Mouse (Mus musculus) heart, embryonic 16.5 days (tissue): ENCODE data around the gene Trpm1. TPM values are rescaled to one million over a fixed set of nuclear protein-coding genes. Genes with fewer than 3 reads are reported as not detected.

Source experiments
- ATAC-seq: fragments of 200-750 bp; cut with Nextera tagmentation; replicated peaks from 2 replicates; pipeline ENCODE4 v1.8.0; 2017; ENCODE audit warnings: moderate number of reproducible peaks; ENCODE audit not compliant: insufficient read depth, low FRiP score; ENCODE audit errors: extremely low read depth
- H3K27ac ChIP-seq: fragments of 300-500 bp; sonication (generic); 2 replicates; pipeline ENCODE4 v1.5.1; 2014; ENCODE audit warnings: mild to moderate bottlenecking, low read length, control low read depth, moderate library complexity
- H3K27me3 ChIP-seq: fragments of 300-500 bp; sonication (generic); 2 replicates; pipeline ENCODE4 v1.6.1; 2014; ENCODE audit warnings: low read length, mixed read lengths; ENCODE audit not compliant: control insufficient read depth, insufficient read depth
- H3K36me3 ChIP-seq: fragments of 300-500 bp; sonication (generic); 2 replicates; pipeline ENCODE4 v1.6.1; 2014; ENCODE audit not compliant: control insufficient read depth, insufficient read depth
- H3K4me1 ChIP-seq: fragments of 300-500 bp; sonication (generic); 2 replicates; pipeline ENCODE4 v1.6.1; 2014; ENCODE audit warnings: low read length, mixed read lengths; ENCODE audit not compliant: control insufficient read depth, insufficient read depth
- H3K4me2 ChIP-seq: fragments of 300-500 bp; sonication (generic); 2 replicates; pipeline ENCODE4 v1.6.1; 2014; ENCODE audit warnings: low read depth, mild to moderate bottlenecking, control low read depth, low read length
- H3K4me3 ChIP-seq: fragments of 300-500 bp; sonication (generic); 2 replicates; pipeline ENCODE4 v1.5.1; 2014; ENCODE audit warnings: mild to moderate bottlenecking, control low read depth, low read length
- H3K9ac ChIP-seq: fragments of 300-500 bp; sonication (generic); 2 replicates; pipeline ENCODE4 v1.6.1; 2014; ENCODE audit warnings: low read length, control low read depth
- H3K9me3 ChIP-seq: fragments of 300-500 bp; sonication (generic); replicated peaks from 2 replicates; pipeline ENCODE4 v1.6.1; 2016; ENCODE audit warnings: low read length; ENCODE audit not compliant: control insufficient read depth
- WGBS: fragments of 180-500 bp; shearing (Covaris S2); extraction: QIAGEN DNeasy Blood & Tissue Kit; methylation state at CpG from one replicate; pipeline ENCODE4 v1.1.7; 2014; 5-methylcytosine and 5-hydroxymethylcytosine counted together
- polyA plus RNA-seq: library from polyadenylated mRNA; unstranded; fragments of >200 nt; fragmentation: Nextera tagmentation; extraction: Ambion mirVana; gene quantifications from 2 replicates; pipeline ENCODE4 v1.2.1, GENCODE M21; 2015

The Trpm1 gene
- polyA plus RNA-seq, 1 experiment from 2014 or later, result 0.32 TPM

DNA sequence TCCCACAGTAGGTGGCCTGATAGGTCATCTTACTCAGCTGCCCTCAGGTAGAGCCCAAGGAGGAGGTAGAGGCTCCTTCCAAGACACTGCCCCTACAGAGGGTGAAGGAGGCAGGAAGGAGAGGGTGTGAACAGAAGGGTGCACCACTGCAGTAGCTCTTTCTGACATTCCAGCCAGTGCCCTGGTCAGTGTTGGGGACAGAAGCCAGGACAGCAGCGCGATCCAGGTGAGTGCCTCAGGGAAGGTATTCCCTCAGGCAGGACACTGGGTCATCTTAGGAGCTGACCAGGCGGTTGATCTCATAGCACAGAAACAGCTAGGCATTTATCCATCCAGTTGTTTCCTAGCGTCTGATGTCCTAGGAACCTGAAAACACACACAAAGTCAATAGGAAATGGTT lies 1.6 kb downstream of the Trpm1 start:
- Histone ChIP-seq H3K9me3 (no peaks in the 10 kb centered on the region), H3K27me3 (no peaks in the 10 kb centered on the region), H3K36me3 (no peaks in the 10 kb centered on the region), H3K27ac (peak overlapping the region; percentile 29; the same call in 1 of the 2 replicates), H3K4me2 (peak overlapping the region; percentile 64), H3K4me1 (peaks cover 18% of the 10 kb centered on the region), H3K4me3 (peak overlapping the region; percentile 24), H3K9ac (peak overlapping the region; percentile 42; the same call in 1 of the 2 replicates)
- WGBS, result 58% methylated on average over 4 of the region's 4 CpGs
- ATAC-seq, result no peak

DNA sequence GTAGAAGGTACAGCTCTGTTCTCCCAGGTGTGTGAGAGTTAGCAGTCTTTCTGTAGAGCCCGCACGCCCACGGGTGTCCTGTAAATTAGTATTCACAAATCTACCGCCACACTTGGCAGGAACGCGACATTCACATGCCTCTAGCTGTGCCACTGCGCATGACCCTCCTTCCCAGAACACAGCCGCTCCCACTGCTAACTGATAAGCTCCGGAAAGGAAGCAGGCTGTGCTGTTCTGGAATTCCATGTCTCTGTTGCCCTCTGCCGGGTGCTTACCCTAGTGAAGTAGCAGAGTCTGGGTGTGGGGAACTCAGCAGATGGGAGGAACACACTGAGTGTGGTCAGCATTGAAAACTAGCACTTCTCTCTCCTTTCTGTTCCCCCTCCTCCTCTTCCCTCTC lies 2.1 kb downstream of the Trpm1 start:
- no peaks in the 10 kb centered on the region for H3K36me3 ChIP-seq
- peaks cover 18% of the 10 kb centered on the region for H3K4me1 ChIP-seq
- 1% methylated on average over 10 of the region's 10 CpGs for WGBS
- peak overlapping the region; percentile 64 for H3K4me2 ChIP-seq
- peak overlapping the region; percentile 29; the same call in 1 of the 2 replicates for H3K27ac ChIP-seq
- peak; percentile 95 for ATAC-seq
- peak overlapping the region; percentile 42; the same call in 1 of the 2 replicates for H3K9ac ChIP-seq
- H3K4me3 ChIP-seq, result peak overlapping the region; percentile 24
- H3K9me3 ChIP-seq, result no peaks in the 10 kb centered on the region
- no peaks in the 10 kb centered on the region for H3K27me3 ChIP-seq

GRCm38 (mm10) chr7:64156271-64156911 lies 2.8 kb downstream of the Trpm1 start:
- no peaks in the 10 kb centered on the region for H3K36me3 ChIP-seq
- H3K4me1 ChIP-seq, result peaks cover 18% of the 10 kb centered on the region
- H3K27ac ChIP-seq, result peak overlapping the region; percentile 24; the same call in 1 of the 2 replicates
- H3K4me2 ChIP-seq, result no peak overlapping the region
- ATAC-seq, result no peak
- no peak overlapping the region for H3K4me3 ChIP-seq
- WGBS, result 64% methylated on average over 5 of the region's 5 CpGs
- no peaks in the 10 kb centered on the region for H3K9me3 ChIP-seq
- no peaks in the 10 kb centered on the region for H3K27me3 ChIP-seq
- no peak overlapping the region; the same call in 1 of the 2 replicates for H3K9ac ChIP-seq

- Histone ChIP-seq H3K36me3 (no peaks in the 10 kb centered on the region), H3K9me3 (no peaks in the 10 kb centered on the region), H3K4me2 (no peak overlapping the region), H3K27me3 (no peaks in the 10 kb centered on the region), H3K4me3 (no peak overlapping the region), H3K4me1 (peaks cover 18% of the 10 kb centered on the region), H3K9ac (no peak overlapping the region), H3K27ac (no peak overlapping the region)
- no peak for ATAC-seq
- 55% methylated on average over 7 of the region's 7 CpGs for WGBS
These were observed 3.5 kb downstream of the Trpm1 start for GRCm38 (mm10) chr7:64156918-64157690.

- WGBS, result 75% methylated on average over 12 of the region's 12 CpGs
- no peak for ATAC-seq
These were observed 4.8 kb downstream of the Trpm1 start for GRCm38 (mm10) chr7:64158281-64159055.

DNA sequence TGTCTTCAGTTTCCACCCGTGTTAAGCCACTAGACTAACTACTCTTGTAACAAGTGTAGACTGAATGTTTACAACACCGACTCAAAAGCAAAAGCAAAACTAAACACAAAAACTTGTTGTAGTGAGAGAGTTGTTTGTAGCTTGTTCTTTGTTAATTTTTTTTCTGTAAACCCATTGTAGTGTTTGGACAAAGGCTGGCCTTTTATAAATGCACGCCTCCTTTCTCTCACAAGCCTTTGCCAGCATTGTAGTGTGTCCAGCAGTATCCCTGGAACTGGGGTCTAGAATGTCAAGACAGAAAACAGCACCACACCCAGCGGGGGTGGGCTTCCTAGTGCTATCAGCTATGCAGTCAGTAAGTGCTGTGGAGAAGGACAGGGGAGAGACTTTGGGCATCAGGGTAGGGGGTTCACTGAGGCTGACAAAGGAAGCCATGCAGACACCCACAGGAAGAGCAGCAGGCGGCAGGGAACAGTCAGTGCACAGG lies 5.5 kb downstream of the Trpm1 start:
- no peak overlapping the region for H3K4me3 ChIP-seq
- WGBS, result 59% methylated on average over 5 of the region's 5 CpGs
- no peaks in the 10 kb centered on the region for H3K36me3 ChIP-seq
- no peaks in the 10 kb centered on the region for H3K9me3 ChIP-seq
- H3K27me3 ChIP-seq, result no peaks in the 10 kb centered on the region
- no peak for ATAC-seq
- H3K4me1 ChIP-seq, result peaks cover 18% of the 10 kb centered on the region
- no peak overlapping the region for H3K27ac ChIP-seq
- H3K4me2 ChIP-seq, result no peak overlapping the region
- no peak overlapping the region for H3K9ac ChIP-seq

More at GRCm38 (mm10) chr7:64158281-64159055, 4.8 kb downstream of the Trpm1 start:
- no peak overlapping the region for H3K4me3 ChIP-seq
- no peaks in the 10 kb centered on the region for H3K36me3 ChIP-seq
- no peak overlapping the region for H3K9ac ChIP-seq
- peaks cover 18% of the 10 kb centered on the region for H3K4me1 ChIP-seq
- H3K27me3 ChIP-seq, result no peaks in the 10 kb centered on the region
- H3K4me2 ChIP-seq, result no peak overlapping the region
- H3K27ac ChIP-seq, result no peak overlapping the region
- no peaks in the 10 kb centered on the region for H3K9me3 ChIP-seq

GRCm38 (mm10) chr7:64159612-64160591 lies 6.3 kb downstream of the Trpm1 start:
- peaks cover 18% of the 10 kb centered on the region for H3K4me1 ChIP-seq
- no peaks in the 10 kb centered on the region for H3K27me3 ChIP-seq
- ATAC-seq, result no peak
- no peak overlapping the region for H3K4me3 ChIP-seq
- H3K27ac ChIP-seq, result no peak overlapping the region
- H3K9me3 ChIP-seq, result no peaks in the 10 kb centered on the region
- no peak overlapping the region for H3K4me2 ChIP-seq
- 53% methylated on average over 7 of the region's 7 CpGs for WGBS
- no peak overlapping the region for H3K9ac ChIP-seq
- H3K36me3 ChIP-seq, result no peaks in the 10 kb centered on the region
